Mouse (Mus musculus): ENCODE results near the gene Ptprz1.

DNA sequence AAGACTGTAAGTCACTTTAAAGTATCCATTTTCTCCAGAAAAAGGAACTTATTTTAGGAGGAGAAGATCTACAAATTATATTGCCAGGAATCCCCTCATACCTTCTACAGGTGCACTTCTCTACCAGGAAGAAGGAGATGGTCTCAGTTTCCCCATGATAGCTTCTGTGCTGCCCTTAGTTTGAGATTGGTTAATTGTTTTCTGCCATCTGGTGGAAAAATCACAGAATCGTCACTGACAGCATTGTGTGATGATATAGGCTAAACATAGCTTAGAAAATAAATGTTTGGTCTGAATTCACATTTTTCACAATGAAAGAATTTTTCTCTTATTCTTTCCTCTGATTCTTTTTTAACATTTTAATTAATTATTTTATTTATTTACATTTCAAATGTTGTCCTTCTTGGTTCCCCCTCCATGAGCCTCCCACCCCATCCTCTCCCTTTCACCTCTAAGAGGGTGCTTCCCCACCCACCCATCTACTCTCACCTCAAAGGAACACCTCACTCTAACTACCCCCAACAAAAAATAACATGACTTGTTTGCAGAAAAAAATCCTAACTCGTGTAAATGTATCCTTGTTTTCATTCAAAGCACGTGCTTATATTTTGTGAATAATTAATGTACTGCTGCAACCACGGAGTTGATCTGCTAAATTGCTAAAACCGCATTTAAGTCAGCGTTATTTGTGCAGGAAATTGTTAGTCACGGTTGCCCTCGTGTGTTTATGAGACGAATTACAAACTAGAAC lies 108.6 kb downstream of the Ptprz1 start:
- TF ChIP-seq CTCF (IDR thresholded peaks at IDR 0.05; ENCODE audit: low read depth, low read length) (no peak), EP300 (IDR thresholded peaks at IDR 0.05; ENCODE audit: insufficient read depth, low read depth, low read length) (no peak)
